Mouse (Mus musculus) erythroblast, adult 5-6 weeks (primary cell): Measurements from ENCODE around the gene 4921539E11Rik. TPM values are rescaled to one million over a fixed set of nuclear protein-coding genes. Genes with fewer than 3 reads are reported as not detected.

Experiments used
- ATAC-seq: replicated peaks from 2 replicates; pipeline ENCODE4 v1.8.0; 2016; ENCODE audit warnings: moderate number of reproducible peaks, mild to moderate bottlenecking, moderate TSS enrichment, inconsistent platforms; ENCODE audit not compliant: poor library complexity, low FRiP score, severe bottlenecking
- total RNA-seq, 2 experiments: library from RNA; stranded (forward) in 1 of 2; stranded (reverse) in 1 of 2; fragments of 150-400 nt in 1 of 2; fragments of 200-764, 138-1000 nt in 1 of 2; gene quantifications; 2 replicates each; pipeline versions ENCODE4 v1.2.3 to v1.2.4; 2015 to 2017; ENCODE audit warnings: low replicate concordance in 2 of 2

The 4921539E11Rik gene
- total RNA-seq, 2 experiments from 2014 or later, result not detected

GRCm38 (mm10) chr4:103247813-103248212, 42.9 kb downstream of the 4921539E11Rik start:
- ATAC-seq, result no peak

DNA sequence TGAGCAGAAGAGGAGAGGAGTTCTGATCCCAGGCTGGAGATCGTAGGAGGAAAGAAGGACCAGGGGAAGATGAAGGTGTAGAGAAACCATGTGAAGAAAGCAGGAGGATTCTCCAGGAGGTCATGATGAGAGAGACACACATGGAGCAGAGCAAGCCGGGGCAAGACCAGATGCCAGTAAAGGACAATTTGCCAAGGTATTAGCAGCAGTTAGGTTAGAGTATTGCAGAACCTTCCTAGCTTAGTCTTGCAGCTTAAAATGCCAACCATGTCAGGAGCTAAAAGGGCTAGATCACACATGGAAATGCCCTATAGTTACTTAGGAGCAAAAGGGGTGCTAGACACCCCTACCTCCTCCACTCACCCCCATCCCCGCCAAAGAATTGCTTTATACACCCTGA, 43.4 kb downstream of the 4921539E11Rik start:
- no peak for ATAC-seq

- ATAC-seq, result no peak
Observed at GRCm38 (mm10) chr4:103232156-103232555, 58.5 kb downstream of the 4921539E11Rik start.

DNA sequence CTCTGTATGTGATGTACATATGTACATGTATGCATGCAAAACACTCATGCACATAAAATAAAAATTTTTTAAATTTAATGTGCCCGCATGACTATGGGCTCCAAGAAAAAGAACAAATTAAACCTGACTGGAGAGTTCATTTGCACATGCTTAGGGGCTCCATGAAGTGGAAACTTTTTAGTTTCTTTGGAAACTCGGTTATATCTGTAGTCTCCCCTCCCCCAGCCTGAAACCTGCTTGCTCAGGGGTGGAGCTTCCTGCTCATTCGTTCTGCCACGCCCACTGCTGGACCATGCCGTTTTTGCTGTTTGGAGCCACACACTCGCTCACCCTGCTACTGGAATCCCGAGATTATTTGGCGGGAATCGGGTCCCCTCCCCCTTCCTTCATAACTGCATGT, 67.8 kb downstream of the 4921539E11Rik start:
- ATAC-seq, result no peak

GRCm38 (mm10) chr4:103221789-103222188, 68.9 kb downstream of the 4921539E11Rik start:
- ATAC-seq, result no peak

DNA sequence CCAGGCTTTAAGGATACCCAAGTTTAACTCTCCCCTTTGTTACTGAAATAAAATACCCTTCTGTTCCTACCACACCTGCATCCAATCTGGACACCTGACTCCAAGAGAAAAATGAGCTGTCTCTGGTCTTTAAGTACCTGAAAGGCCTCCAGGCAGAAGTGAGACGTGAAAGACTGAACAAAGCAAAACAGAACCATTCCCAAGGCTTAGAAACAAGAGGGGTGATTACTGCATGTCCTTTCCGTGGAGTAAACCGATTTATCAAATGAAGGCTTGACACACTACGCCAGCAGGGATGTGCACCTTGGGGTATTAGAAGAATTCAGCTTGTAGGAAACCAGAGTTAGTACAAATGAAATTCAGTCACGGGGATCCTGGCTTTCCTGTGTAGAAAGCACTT, 71.7 kb downstream of the 4921539E11Rik start:
- no peak for ATAC-seq

DNA sequence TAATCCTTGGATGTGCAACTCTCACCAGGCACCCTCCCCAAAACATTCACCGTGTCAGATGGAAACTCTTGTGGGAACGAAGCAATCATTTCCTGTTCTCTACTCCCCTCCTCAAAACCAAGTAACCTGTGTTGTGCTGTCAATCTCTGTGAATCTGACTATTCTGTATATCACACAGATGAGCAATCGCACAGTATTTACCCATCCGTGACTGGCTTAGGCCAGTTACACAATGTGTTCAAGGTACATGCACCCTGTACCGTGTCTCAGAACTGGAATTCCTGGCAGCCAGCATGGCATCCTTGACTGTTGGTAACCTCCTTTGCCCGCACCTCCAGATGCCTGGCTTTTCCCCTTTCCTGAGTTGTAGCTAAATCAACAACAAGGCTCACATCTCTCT, 74.6 kb downstream of the 4921539E11Rik start:
- ATAC-seq, result no peak

GRCm38 (mm10) chr4:103214925-103215820, 75.5 kb downstream of the 4921539E11Rik start, which contains the start of gene Slc35d1:
Gene Slc35d1, minus strand, starts transcription at chr4:103215164.
- peak; percentile 86 for ATAC-seq

GRCm38 (mm10) chr4:103214498-103214924, 76.2 kb downstream of the 4921539E11Rik start:
- peak; percentile 50 for ATAC-seq

GRCm38 (mm10) chr4:103213859-103214497, 76.7 kb downstream of the 4921539E11Rik start:
- ATAC-seq, result no peak

- ATAC-seq, result no peak
Observed at GRCm38 (mm10) chr4:103208553-103208952, 82.1 kb downstream of the 4921539E11Rik start.

DNA sequence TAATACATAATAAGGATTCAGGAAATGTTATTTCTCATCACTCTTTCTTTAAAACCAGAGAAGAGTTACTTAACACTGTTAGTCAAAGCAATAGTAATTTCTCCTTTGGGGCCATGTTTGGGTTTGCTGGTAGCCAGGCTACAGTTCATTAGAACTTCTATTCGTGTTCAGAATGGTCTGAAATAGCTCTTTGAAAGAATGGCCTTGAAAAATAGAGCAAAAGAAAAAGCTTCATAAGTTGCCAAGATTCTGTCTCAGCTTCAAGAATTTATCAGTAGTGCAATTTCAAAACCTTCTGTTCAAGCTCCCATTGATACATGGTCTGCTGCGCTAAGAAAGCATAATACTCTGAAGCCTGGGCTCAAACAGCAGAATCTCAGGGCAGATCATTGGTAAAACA, 87.0 kb downstream of the 4921539E11Rik start:
- no peak for ATAC-seq

DNA sequence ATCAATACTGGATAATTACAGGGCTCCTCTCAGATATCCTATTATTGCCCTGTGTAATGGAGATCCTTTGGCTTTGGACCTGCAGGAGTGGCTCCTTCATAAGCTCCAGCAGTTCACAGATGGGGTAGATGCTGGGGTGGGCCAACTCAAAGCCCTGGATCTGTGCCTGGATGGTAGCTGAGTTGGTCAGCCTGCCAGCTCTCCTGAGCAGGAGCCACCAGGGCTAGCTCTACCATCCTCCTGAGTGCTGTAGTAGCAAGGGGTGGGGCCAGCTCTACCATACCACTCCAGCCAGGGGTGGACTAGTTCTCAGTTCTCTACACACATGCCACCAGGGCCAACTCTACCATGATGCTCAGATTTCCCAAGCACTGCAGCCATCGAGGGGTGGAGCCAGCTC, 90.6 kb downstream of the 4921539E11Rik start:
- no peak for ATAC-seq

DNA sequence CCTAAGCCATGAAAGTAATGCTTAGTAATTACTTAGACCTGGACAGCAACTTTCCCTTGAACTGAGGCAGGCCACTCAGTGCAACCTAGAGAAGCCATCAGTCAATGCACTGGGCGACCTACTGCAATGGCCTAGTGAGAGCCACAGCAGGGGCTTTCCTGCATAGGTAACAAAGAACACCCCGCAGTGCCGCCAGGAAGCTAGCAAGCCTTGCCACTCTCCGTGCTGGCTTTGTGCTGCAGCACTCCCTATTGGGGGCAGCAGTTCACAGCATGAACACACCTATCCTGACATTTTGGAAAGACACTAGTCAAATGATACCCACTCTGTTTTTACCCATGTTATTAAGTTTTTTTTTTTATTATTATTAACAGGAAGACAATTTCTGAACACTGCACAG, 91.6 kb downstream of the 4921539E11Rik start:
- no peak for ATAC-seq

DNA sequence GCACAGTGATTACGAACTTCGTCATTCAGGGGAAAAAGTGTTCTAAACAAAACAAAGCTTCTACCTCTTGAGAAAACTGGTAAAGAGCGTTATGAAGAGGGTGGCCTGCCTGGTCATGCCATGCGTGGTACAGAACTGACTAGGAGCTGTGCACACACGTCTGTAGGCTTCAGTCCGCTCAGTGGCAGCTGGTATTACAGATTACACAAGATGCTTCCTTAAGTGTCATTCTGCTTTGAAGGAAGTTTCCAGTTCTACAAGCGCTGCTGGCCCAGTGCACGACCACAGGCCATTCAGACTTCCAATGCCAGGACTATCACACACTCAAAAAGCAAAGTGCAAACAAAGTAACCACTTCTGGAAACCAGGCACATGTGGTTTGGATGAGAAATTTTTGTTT, 93.3 kb downstream of the 4921539E11Rik start:
- no peak for ATAC-seq

- peak; percentile 12; the same call in 1 of the 2 replicates for ATAC-seq
Observed at GRCm38 (mm10) chr4:103192421-103192820, 98.2 kb downstream of the 4921539E11Rik start.

DNA sequence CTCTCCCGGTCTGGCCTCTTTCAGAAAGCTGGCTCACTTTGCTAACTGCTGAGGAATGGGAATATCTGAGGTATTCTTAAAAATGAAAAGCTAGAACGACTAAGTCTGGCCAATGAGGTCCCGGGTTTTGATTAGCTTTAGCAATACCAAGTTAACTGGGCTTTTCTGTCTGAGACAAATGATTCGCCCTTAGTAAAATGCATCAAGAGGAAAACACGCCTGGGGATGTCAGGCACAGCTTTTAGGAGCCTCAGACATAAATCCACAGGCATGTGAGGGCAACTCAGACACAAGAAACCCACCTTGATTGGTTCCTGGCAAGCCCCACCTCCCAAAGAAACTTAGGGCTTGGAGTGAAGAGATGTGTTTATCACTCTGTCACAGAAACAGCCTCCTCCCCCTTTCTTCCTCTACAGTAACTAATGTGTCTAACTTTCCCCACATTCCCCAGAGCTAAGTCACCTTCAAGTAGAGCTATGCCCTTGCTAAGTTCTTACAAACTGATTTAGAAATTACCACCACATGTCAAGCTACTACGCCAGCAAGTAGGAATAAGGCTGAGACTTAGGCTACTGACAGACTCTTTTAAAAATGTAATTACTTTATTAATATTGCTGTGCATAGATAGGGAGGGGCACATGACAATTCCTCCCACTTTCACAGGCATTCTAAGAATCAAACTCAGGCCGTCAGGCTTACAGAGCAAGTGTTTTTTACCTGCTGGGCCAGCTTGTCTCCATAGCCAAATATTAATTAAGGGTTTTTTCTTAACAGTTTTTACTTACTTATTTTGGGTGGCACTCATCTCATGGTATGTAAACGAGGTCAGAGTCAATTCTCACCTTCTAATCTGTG, 101.7 kb downstream of the 4921539E11Rik start:
- ATAC-seq, result peak; percentile 87
